Mouse (Mus musculus): ENCODE data around the gene Poln.

DNA sequence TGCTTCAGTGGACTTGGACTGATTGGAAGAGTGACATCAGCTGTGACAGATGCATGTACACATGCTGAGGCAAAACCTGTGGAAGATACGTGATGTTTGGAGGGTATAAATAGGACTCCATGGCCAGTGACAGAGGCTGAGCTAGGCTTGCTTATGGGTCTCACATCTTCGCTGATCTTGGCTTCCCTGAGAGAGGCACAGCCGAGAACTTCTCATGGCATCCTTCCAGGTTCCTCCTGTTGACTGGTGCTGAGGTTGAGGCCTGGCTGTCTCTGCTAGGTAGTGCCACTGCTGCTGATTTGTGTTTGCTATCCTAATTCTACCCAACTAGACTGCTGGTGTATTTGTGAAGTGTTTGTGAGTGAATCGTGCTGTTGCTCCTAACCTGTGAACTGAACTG is 150.3 kb downstream of the Poln start:
- TF ChIP-seq EP300 (IDR thresholded peaks at IDR 0.05; ENCODE audit: low read depth) (no peak), CTCF (IDR thresholded peaks at IDR 0.05; ENCODE audit: low read depth) (no peak)

All from liver, embryonic 14.5 days (tissue).